Mouse (Mus musculus) thymus, postnatal 25 days (tissue): Measurements from ENCODE around the gene Gm20931.
"Not testable (repeated sequence)": the region's sequence is repeated elsewhere in the genome, so short reads cannot be mapped to it uniquely, and the experiment has no call there.

Experiments used
- DNase-seq: peaks from one replicate; pipeline ENCODE4 v3.0.0; 2022

The Gm20931 gene

GRCm38 (mm10) chrY:55213420-55213819 is at the start of gene Gm20931:
Gene Gm20931, plus strand, starts transcription at chrY:55213720.
- DNase-seq, result not testable (repeated sequence)
